Mouse (Mus musculus): ENCODE data around the gene E130218I03Rik. TPM values are rescaled to one million over a fixed set of nuclear protein-coding genes. Genes with fewer than 3 reads are reported as not detected.
A peak's percentile ranks its signal among the peaks of the same experiment; 100 is the strongest.

The E130218I03Rik gene
- polyA plus RNA-seq, 1 experiment from 2014 or later = 0.52 TPM

DNA sequence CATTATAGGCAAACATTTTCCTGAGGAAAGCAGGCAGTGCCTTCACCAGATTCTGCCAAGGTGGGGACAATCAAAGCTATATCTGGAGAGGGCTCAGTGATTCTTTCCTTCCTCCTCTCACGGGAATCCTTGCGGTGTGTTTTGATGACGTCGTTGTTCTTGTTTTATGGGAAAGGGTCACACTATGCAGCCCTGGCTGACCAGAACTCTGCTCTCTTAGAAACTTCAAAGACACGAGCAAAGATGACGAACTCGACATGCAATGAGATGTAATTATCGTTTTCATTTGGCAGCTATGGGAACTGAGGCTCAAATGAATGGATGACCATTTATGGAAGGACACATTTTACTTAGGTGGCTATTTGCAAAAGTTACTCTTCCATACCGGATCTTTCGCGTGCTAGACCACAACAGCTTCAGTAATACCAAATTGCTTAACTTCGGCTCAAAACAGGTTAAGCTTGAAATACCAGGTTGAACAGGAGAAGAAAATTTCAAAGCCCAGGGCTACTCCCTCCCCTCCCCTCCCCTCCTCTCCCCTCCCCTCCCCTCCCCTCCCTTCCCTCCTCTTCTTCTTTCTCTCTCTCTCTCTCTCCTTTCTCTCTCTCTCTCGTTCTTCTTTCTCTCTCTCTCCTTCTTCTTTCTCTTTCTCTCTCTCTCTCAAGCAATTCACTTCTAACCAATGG, 29.4 kb downstream of the E130218I03Rik start:
- Histone ChIP-seq H3K36me3 (replicated peaks) (peaks cover 24% of the 10 kb centered on the region), H3K4me2 (peak overlapping the region; percentile 21; the same call in 1 of the 2 replicates), H3K27me3 (no peaks in the 10 kb centered on the region), H3K9ac (no peak overlapping the region), H3K4me3 (replicated peaks) (no peak overlapping the region), H3K4me1 (no peaks in the 10 kb centered on the region), H3K9me3 (no peaks in the 10 kb centered on the region), H3K27ac (no peak overlapping the region)
- WGBS = 37% methylated on average over 12 of the region's 13 CpGs
- ATAC-seq (ENCODE audit: low FRiP score) = no peak

DNA sequence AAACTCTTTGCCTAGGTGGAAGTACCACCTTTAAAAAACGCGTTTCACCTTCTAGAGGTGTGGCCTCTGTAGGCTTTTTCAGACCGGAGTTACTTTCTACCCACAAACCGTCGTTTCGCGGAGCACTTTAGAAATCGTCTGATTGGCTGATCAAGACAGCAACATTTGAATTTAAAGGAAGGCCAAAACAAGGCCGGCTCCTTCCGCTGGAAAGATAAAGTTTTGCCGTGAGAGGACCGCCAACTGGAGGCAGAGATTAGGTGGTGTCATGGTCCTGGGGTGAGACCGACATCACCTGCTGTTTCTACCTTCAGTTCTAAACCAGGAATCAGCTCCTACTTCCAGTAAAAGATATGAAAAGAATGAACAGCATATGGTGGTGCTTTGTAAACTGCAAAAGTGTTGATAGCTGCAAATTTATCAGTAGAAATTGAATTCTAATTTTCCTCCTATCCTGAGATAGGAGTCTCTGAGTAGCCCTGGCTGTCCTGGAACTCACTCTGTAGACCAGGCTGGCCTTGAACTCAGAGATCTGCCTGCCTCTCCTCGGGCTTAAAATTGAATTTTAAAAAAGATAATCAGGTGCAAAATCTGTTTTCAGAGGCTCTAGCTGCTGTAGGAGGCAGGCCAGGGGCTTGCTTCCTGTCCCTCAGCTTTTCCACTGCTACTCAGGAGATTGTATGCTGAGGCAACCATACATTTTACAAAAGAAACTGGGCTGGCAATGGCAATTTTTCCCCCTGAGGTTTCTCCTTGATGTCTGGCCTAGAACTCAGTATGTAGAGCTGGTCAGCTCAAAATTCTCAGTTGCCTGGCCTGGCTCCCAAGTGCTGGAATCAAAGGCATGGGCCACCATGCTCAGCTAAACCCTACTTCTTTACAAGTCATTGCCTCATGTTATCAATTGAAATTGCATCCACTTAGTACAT, 30.2 kb downstream of the E130218I03Rik start:
- H3K9ac ChIP-seq = no peak overlapping the region
- H3K4me3 ChIP-seq (replicated peaks) = no peak overlapping the region
- no peaks in the 10 kb centered on the region for H3K27me3 ChIP-seq
- H3K9me3 ChIP-seq = no peaks in the 10 kb centered on the region
- WGBS = 7% methylated on average over 14 of the region's 14 CpGs
- H3K4me2 ChIP-seq = peak overlapping the region; percentile 21; the same call in 1 of the 2 replicates
- H3K27ac ChIP-seq = no peak overlapping the region
- H3K36me3 ChIP-seq (replicated peaks) = peaks cover 31% of the 10 kb centered on the region
- no peak for ATAC-seq (ENCODE audit: low FRiP score)
- H3K4me1 ChIP-seq = no peaks in the 10 kb centered on the region

DNA sequence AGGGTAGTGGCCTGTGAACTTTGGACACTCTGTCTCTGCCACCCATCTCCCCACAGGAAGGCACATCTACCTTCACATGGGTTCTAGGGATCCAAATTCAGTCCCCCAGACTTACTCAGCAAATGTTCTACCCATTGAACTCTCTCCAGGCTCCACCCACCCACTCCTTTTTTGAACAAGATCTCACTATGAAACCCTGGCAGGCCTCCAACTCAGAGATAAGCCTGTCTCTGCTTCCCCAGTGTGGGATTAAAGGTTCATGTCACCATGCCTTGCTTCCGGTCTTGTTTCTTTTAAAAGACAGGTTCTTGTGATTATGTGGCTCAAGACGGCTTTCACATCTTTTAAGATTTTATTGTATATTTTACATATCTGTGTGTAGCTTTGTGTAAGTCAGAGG, 41.5 kb downstream of the E130218I03Rik start:
- Histone ChIP-seq H3K4me2 (no peak overlapping the region), H3K27ac (no peak overlapping the region), H3K4me3 (replicated peaks) (no peak overlapping the region), H3K36me3 (replicated peaks) (peaks cover 41% of the 10 kb centered on the region), H3K27me3 (no peaks in the 10 kb centered on the region), H3K9ac (no peak overlapping the region), H3K4me1 (peaks cover 22% of the 10 kb centered on the region), H3K9me3 (no peaks in the 10 kb centered on the region)
- 90% methylated on average over 2 of the region's 2 CpGs for WGBS
- ATAC-seq (ENCODE audit: low FRiP score) = no peak

DNA sequence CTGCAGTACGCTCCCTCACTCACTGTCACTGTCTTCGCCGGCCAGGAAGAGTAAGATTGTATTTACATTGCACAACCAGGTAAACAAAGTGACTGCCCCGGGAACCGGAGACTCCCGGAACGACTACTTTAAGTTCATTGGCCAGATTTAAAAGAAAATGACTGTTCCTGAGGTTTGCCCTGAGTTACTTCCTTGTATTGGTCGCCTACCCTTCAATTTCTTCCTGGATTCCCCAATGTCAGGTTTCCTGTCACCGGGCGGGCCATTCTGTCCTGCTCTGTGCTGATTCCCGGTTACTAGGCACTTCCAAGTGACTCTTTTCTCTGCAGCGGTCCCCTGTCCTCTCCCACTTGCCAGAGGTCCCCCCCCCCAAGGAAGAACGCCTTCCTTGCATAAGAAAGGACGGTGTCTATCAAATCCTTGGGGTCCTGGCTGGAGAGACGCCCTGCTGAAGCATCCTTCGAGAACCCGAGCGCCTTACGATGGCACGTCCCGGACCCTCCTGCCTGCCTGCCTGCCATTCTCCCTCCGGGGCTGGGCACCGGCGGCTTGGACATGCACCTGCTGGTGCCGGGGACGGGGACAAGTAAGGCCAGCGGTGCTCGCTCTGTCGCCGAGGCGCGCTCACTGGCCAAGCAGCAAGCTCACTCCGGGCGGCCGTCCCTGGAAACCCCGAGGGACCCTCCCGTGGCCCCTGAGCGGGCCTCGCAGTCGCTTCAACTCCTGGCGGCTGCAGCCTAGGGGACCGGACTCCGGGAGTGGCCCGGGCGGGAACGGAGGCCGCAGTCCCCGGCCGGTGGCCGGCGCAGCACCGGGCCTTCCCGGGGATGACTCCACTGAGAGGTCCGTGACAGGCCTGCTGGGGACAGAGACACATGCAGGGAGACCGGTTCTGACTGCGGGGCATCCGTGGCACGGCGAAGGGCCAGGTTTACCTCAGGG, 43.0 kb downstream of the E130218I03Rik start:
- WGBS = 4% methylated on average over 59 of the region's 59 CpGs
- Histone ChIP-seq H3K9me3 (no peaks in the 10 kb centered on the region), H3K4me3 (replicated peaks) (peak overlapping the region; percentile 98), H3K9ac (peak overlapping the region; percentile 98), H3K36me3 (replicated peaks) (peaks cover 28% of the 10 kb centered on the region), H3K4me2 (peak overlapping the region; percentile 94), H3K27ac (peak overlapping the region; percentile 100), H3K4me1 (peaks cover 22% of the 10 kb centered on the region), H3K27me3 (no peaks in the 10 kb centered on the region)
- ATAC-seq (ENCODE audit: low FRiP score) = peak; percentile 75

DNA sequence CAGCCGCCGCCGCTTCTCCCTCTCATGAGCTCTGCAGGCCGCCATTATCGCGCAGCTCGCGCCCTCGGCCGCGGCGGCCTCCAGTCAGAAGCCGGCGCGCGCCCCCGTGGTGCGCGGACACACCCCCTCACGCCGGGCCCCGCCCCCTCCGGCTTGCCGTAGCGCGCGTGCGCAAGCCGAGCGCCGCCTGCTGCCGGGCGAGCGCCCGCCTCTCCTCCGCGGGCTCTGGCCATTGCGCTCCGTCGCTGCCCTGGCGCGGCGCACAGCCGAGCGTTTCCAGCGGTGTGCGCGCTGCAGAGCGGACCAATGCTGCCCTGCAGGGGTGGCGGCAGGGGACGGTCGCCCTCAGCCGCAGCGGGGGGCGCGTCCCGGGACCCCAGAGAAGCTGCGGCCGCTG, 43.7 kb downstream of the E130218I03Rik start:
- peak overlapping the region; percentile 98 for H3K9ac ChIP-seq
- H3K27me3 ChIP-seq = no peaks in the 10 kb centered on the region
- peak; percentile 95 for ATAC-seq (ENCODE audit: low FRiP score)
- under 1% methylated on average over 52 of the region's 59 CpGs for WGBS
- H3K27ac ChIP-seq = peak overlapping the region; percentile 100
- peak overlapping the region; percentile 98 for H3K4me3 ChIP-seq (replicated peaks)
- peak overlapping the region; percentile 94 for H3K4me2 ChIP-seq
- H3K9me3 ChIP-seq = no peaks in the 10 kb centered on the region
- peaks cover 22% of the 10 kb centered on the region for H3K4me1 ChIP-seq
- peaks cover 22% of the 10 kb centered on the region for H3K36me3 ChIP-seq (replicated peaks)

DNA sequence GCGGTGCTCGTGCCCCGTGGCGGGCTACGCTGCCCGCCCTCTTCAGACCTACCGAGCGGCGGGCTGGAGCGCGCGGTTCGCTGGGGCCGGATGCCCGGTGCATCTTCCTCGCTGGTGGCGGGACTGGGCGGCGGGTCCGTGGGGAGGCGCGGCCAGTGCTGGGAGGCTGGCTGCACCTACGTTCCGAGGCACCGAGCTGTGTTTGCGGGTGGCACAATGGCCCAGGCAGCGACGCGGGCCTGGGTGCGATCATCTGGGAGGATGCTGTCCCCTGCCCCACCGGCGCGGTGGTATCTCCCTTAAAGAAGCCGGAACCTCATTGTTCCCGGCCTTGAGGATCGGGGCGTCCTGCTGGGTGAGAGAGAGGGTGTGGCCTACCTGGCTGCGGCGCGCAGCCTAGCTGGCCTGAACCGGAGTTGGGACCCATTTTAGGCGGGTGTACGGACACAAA, 44.1 kb downstream of the E130218I03Rik start, which contains the start of gene Pdik1l:
Gene Pdik1l (minus strand): TSS at position 321 of the 451 bp plus-strand sequence.
- peak within 1 kb of the TSS; percentile 94 for H3K4me2 ChIP-seq
- ATAC-seq (ENCODE audit: low FRiP score) = peak; percentile 80
- peaks cover 22% of the 10 kb centered on the region for H3K4me1 ChIP-seq
- WGBS = 0% methylated on average over 43 of the region's 43 CpGs
- H3K27ac ChIP-seq = peak within 1 kb of the TSS; percentile 100
- peaks cover 18% of the 10 kb centered on the region for H3K36me3 ChIP-seq (replicated peaks)
- peak within 1 kb of the TSS; percentile 98 for H3K9ac ChIP-seq
- 0 out of 2 replicates have a peak, but pooled peaks cover under 1% of the 10 kb centered on the region for H3K27me3 ChIP-seq
- H3K4me3 ChIP-seq (replicated peaks) = peak within 1 kb of the TSS; percentile 98
- H3K9me3 ChIP-seq = no peaks in the 10 kb centered on the region

DNA sequence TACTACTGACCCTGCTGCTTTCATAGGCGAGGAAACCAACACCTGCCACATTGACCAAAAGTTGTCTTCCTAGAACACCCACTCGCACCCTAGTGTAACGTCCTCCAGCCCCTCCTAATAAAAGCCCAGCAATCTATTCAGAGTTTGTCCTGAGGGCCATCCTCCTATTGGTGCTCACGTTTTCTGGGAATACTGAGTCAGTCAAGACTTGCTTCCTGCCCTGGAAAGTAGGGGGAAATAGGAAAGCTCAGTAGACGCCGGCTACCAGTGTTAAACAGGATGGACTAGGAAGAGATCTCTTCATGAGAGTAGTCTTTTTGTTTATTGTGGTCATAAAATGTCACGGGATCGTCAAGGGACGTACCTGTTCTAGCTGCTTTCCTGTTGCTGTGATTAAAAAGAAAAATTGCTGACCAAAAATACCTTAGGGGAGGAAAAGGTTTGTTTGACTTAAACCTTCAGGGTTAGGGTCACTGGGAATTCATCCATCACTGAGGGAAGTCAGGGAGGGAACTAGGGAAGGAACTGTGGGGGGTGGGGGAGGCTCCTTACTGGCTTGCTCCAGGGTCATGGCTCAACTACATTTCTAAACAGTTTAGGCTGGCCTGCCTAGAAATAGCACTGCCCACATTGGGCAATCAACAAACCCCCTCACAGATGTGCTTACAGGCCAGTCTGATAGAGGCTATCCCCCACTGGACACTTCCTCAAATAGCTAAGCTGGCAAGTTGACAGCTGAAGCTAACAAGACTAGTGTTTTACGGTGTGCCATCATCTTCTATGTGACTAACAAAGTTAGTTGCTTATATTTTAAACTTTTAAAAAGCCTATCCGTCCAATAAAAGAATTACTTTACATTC, 45.2 kb downstream of the E130218I03Rik start:
- peaks cover 22% of the 10 kb centered on the region for H3K4me1 ChIP-seq
- peak overlapping the region; percentile 94 for H3K4me2 ChIP-seq
- H3K27me3 ChIP-seq = peaks cover 9% of the 10 kb centered on the region
- H3K36me3 ChIP-seq (replicated peaks) = peaks cover 8% of the 10 kb centered on the region
- WGBS = 50% methylated on average over 11 of the region's 11 CpGs
- no peak for ATAC-seq (ENCODE audit: low FRiP score)
- H3K4me3 ChIP-seq (replicated peaks) = peak overlapping the region; percentile 98
- H3K27ac ChIP-seq = peak overlapping the region; percentile 100
- H3K9me3 ChIP-seq = no peaks in the 10 kb centered on the region
- peak overlapping the region; percentile 98 for H3K9ac ChIP-seq

DNA sequence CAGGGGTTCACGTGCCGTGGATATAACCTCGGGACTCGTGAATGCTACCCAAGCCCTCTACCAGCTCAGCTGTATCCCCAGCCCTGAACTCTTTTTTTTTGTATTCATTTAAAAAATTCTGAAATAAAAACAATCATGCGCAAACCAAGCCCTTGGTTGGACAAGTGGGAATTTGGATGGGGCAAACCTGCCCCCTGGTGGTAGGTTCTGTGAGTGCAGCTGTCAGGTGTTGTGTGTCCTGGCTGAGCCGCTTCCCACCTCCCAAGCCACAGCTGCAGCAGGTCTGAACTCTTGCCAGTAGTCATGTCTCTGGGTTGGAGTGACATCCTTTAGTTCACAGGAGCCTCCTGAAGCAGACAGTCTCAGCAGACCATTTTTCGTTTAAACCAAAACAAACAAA, 48.6 kb downstream of the E130218I03Rik start:
- Histone ChIP-seq H3K36me3 (replicated peaks) (no peaks in the 10 kb centered on the region), H3K27me3 (peaks cover 20% of the 10 kb centered on the region), H3K27ac (no peak overlapping the region), H3K4me3 (replicated peaks) (no peak overlapping the region), H3K4me1 (peaks cover 11% of the 10 kb centered on the region), H3K9me3 (no peaks in the 10 kb centered on the region; the same call in 1 of the 2 replicates), H3K4me2 (no peak overlapping the region), H3K9ac (no peak overlapping the region)
- ATAC-seq (ENCODE audit: low FRiP score) = no peak
- 27% methylated on average over 7 of the region's 7 CpGs for WGBS

DNA sequence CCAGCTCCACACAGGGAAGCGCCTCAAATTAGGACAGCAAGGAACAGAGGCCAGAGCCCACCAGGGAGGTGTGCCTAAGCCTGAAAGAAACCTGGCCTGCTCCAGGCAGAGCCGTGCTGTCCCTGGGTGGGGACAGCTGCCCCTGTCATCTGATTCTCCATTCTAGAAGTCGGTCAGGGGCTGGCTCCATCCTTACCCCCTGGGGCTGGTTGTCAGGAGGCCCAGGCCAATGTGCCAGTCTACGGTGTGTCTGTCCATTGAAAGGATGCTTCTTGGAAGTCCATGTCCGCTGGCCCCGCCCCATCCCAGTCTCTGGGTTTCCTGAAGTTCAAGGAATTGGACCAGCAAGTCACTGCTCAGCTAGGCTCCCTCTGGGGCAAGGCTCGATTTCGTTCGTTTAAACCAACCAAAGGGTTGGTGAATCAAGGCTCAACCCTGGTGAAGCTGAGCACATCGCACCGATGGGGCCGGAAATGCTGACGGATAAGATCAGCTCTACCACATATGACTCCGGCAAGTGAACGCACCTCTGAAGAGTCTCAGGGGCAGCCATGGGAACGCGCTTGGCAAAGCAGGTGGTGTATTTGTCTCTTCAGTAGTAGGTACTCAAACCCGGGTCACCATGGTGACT, 49.7 kb downstream of the E130218I03Rik start:
- ATAC-seq (ENCODE audit: low FRiP score) = no peak
- no peaks in the 10 kb centered on the region; the same call in 1 of the 2 replicates for H3K9me3 ChIP-seq
- 76% methylated on average over 18 of the region's 18 CpGs for whole genome bisulfite sequencing
- H3K4me2 ChIP-seq = no peak overlapping the region
- H3K4me3 ChIP-seq (replicated peaks) = no peak overlapping the region
- no peak overlapping the region for H3K27ac ChIP-seq
- H3K4me1 ChIP-seq = peaks cover 7% of the 10 kb centered on the region
- H3K36me3 ChIP-seq (replicated peaks) = no peaks in the 10 kb centered on the region
- H3K27me3 ChIP-seq = peaks cover 20% of the 10 kb centered on the region
- H3K9ac ChIP-seq = peak overlapping the region; percentile 0; the same call in 1 of the 2 replicates

DNA sequence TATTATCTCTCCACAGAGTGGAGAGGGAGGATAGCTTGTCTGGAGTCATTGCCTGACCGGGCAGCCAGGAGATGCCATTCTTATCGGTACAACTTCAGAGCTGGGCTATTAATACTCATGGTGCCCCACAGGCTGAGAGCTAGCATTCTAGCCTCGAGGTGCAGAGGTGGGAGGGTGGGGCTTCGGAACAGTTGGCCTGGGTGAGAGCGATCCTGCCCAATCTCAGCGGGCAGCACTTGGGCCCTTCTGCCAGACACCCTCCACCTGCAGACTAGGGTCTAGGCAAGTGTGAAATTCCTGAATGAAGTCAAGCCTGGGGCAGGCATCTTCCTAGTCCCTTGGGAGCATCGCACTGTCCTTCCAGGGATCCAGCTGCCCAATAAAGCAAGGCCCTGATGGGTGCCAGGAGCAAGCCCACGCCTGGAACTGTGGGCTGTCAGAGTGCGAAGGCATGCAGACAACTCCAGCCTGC, 50.3 kb downstream of the E130218I03Rik start:
- Histone ChIP-seq H3K27me3 (peaks cover 20% of the 10 kb centered on the region), H3K9ac (peak overlapping the region; percentile 0; the same call in 1 of the 2 replicates), H3K36me3 (replicated peaks) (no peaks in the 10 kb centered on the region), H3K27ac (no peak overlapping the region), H3K9me3 (no peaks in the 10 kb centered on the region; the same call in 1 of the 2 replicates), H3K4me3 (replicated peaks) (no peak overlapping the region), H3K4me1 (peaks cover 2% of the 10 kb centered on the region; the same call in 1 of the 2 replicates), H3K4me2 (no peak overlapping the region)
- WGBS = 76% methylated on average over 9 of the region's 9 CpGs
- no peak for ATAC-seq (ENCODE audit: low FRiP score)
